22 mouse cellular contexts compared by ENCODE assay signal in the genomic region with DNA sequence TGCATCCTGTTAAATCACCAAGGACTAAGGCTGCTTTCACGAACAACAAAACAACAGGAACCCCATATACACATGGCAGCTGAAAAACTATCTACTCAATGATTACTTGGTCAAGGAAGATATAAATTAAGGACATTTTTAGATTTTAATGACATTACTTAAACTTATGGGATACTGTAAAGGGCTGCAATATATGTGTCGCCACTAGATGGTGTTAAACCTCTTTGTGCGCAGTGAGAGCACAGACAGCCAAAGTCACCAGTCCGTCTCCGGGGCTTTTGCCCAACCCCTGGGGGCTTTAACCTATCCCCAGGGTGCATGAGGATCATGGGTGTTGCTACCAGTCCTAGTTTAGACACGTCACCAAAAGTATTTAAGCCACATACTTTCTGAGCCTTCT. TPM values are rescaled to one million over a fixed set of nuclear protein-coding genes. Genes with fewer than 3 reads are reported as not detected.
A peak's percentile ranks its signal among the peaks of the same experiment; 100 is the strongest.
DNase-seq lines count a peak whose midpoint lies in the region; ATAC-seq and TF ChIP-seq lines count a peak whose summit lies in the region.
"Not testable (repeated sequence)": the region's sequence is repeated elsewhere in the genome, so short reads cannot be mapped to it uniquely, and the experiment has no call there.
"Had no signal": no experiment of that assay in that cellular context is flagged by ENCODE, and none has a peak within 500 bp of the region (broad histone marks: within the 10 kb centered on the region; RNA-seq: fewer than 3 reads in every experiment).

No protein-coding gene starts in this region.

- not testable (repeated sequence) for H3K27me3 ChIP-seq in lung, embryonic 14.5 days (ENCODE audit: insufficient read depth, low read length)

- not testable (repeated sequence) for H3K4me1 ChIP-seq in lung, embryonic 14.5 days (ENCODE audit: insufficient read depth)

- TF ChIP-seq CTCF in lung, embryonic 14.5 days (IDR thresholded peaks at IDR 0.05; ENCODE audit: low read depth): peak; percentile 54

- DNase-seq in 416B (ENCODE audit: low read depth) (peak; percentile 47), adipocyte (ENCODE audit: low spot score) (peak; percentile 17)
- peak; percentile 1 to 9 for DNase-seq in cerebellum, postnatal 14 days
- DNase-seq in forelimb bud, embryonic 11.5 days (ENCODE audit: low read depth, low spot score): peak; percentile 35
- DNase-seq in kidney, adult 9 months: peak; percentile 20
- DNase-seq in left cerebral cortex, adult 18-20 months (ENCODE audit: low spot score in 2 of 2): peak; percentile 6 to 36
- DNase-seq in lung, embryonic 14.5 days: peak; percentile 66
- peak; percentile 3 to 29 for DNase-seq in right cerebral cortex, adult 2 months (ENCODE audit: low spot score in 2 of 2)

- ATAC-seq in lung, embryonic 14.5 days (ENCODE audit: insufficient read depth): not testable (repeated sequence)

- 9% methylated on average over 6 of the region's 6 CpGs for WGBS in lung, embryonic 14.5 days

- not testable (repeated sequence) for H3K9ac ChIP-seq in lung, embryonic 14.5 days

- not testable (repeated sequence) for H3K9me3 ChIP-seq in lung, embryonic 14.5 days (ENCODE audit: low read depth, low read length)

- H3K4me2 ChIP-seq in lung, embryonic 14.5 days: not testable (repeated sequence)

- H3K36me3 ChIP-seq in lung, embryonic 14.5 days (ENCODE audit: insufficient read depth): not testable (repeated sequence)

- not testable (repeated sequence) for H3K4me3 ChIP-seq in lung, embryonic 14.5 days (ENCODE audit: low read depth, low read length)

- H3K27ac ChIP-seq in lung, embryonic 14.5 days (ENCODE audit: low read depth): not testable (repeated sequence)

RNA-seq across cellular contexts. Expression of gene Vmn2r73, which starts 58.0 kb away (rescaled TPM):
- total RNA-seq in left cerebral cortex, adult 18-20 months (2021): not detected
- polyA plus RNA-seq in lung, embryonic 14.5 days (2014; fragmentation: Nextera tagmentation; extraction: Ambion mirVana): not detected in 2 replicates
- total RNA-seq: adrenal gland, postnatal 4 days; gastrocnemius, adult 8-10 months; heart, adult 18-20 months; left cerebral cortex, postnatal 36 days; neutrophil, adult 5-6 weeks had no signal
- polyA plus RNA-seq: cortical plate, adult 2 months; erythroblast, embryonic 14.5 days; forebrain, embryonic 16.5 days; heart, embryonic 16.5 days; hindbrain, embryonic 15.5 days; large intestine, adult 2 months; liver, embryonic 13.5 days; midbrain, embryonic 11.5 days; myocyte had no signal

Comparison
In these comparisons a context has a peak if more than half of its experiments do, and no peak if none do; other contexts are left out.
1. DNase-seq: peak in every context shown above with its lines; median percentile 66 in lung, embryonic 14.5 days; 47 in 416B; 35 in forelimb bud, embryonic 11.5 days; 21 in left cerebral cortex, adult 18-20 months; 20 in kidney, adult 9 months; 17 in adipocyte; 16 in right cerebral cortex, adult 2 months; 5 in cerebellum, postnatal 14 days.